In the genomic region with DNA sequence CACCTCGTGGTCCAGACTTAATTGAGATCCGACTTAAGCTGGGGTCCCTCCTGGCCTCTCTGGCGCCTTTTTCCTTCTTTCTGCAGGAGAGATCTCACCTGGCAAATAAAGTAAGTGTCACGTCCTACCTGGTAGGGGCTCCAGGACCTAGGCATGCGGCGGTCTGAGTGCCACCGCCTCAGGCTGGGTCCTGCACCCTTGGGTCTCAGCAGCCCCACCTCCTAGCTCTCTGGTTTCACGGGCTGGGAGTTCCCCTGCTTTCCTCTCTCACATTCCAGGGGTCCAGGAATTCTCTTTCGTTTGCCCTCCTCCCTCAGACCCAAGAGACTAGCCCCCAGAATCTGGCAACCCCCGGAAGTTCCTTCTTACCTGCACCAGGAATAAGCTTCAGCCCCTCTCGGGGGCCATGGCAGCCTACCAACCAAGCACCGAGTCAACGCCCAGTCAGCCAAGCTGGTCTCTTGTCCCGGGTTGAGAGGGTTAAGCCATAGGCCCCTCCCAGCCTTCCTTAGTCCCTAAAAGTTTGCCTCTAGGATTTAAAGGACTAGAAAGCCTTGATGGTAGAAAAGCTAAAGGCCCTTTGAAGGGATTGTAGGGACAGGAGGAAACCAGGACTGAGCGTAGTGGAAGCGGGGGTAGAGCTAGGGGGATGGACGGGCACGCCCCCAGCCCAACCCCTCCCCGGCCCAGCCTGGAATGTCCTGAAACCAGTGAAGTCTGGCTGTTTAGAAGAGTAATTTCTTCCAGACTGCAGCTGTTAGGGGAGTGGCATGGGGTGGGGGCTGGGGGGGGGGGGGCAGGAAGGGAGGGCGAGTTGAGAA, we compare ENCODE assay signal across 8 mouse cellular contexts. TPM values are rescaled to one million over a fixed set of nuclear protein-coding genes. Genes with fewer than 3 reads are reported as not detected.
DNase-seq lines count a peak whose midpoint lies in the region; ATAC-seq lines count a peak whose summit lies in the region.

A gene (minus strand): TSS at position 771 of the 821 bp plus-strand sequence.

- ATAC-seq in kidney, embryonic 14.5 days (ENCODE audit: low FRiP score, low TSS enrichment), result peak; percentile 96

- H3K27me3 ChIP-seq in kidney, embryonic 14.5 days (ENCODE audit: control insufficient read depth, insufficient read depth, low read length), result no peaks in the 10 kb centered on the region

- no peaks in the 10 kb centered on the region for H3K9me3 ChIP-seq in kidney, embryonic 14.5 days (ENCODE audit: control insufficient read depth, low read length)

- H3K9ac ChIP-seq in kidney, embryonic 14.5 days (ENCODE audit: low read depth, low read length), result peak within 1 kb of the TSS; percentile 58

- H3K4me3 ChIP-seq in kidney, embryonic 14.5 days (ENCODE audit: low read length), result peak within 1 kb of the TSS; percentile 53

- H3K36me3 ChIP-seq in kidney, embryonic 14.5 days (ENCODE audit: control insufficient read depth, insufficient read depth, low read length), result no peaks in the 10 kb centered on the region

- WGBS in kidney, embryonic 14.5 days, result 0% methylated on average over 19 of the region's 20 CpGs

- H3K27ac ChIP-seq in kidney, embryonic 14.5 days (ENCODE audit: low read depth, low read length), result peak within 1 kb of the TSS; percentile 68

- peaks cover 3% of the 10 kb centered on the region for H3K4me1 ChIP-seq in kidney, embryonic 14.5 days (ENCODE audit: control insufficient read depth, insufficient read depth, low read length)

- peak; percentile 89 for DNase-seq in R1 (ENCODE audit: low read depth, low spot score)
- DNase-seq in embryo, embryonic 9.5 days (ENCODE audit: extremely low spot score), result peak; percentile 79
- peak; percentile 75 to 84 for DNase-seq in heart, adult 9 months (ENCODE audit: low spot score in 2 of 2)
- peak; percentile 62 for DNase-seq in lung, postnatal 14 days
- no peak for DNase-seq in urinary bladder, adult 2 months (ENCODE audit: low spot score)
- DNase-seq in right cerebral cortex, postnatal 36 days (ENCODE audit: low spot score in 2 of 2), result no peak
- DNase-seq in layer of hippocampus, adult 18-20 months (ENCODE audit: low spot score in 2 of 2), result no peak

- H3K4me2 ChIP-seq in kidney, embryonic 14.5 days (replicated peaks; ENCODE audit: low read depth, low read length), result peak within 1 kb of the TSS; percentile 67

RNA-seq across cellular contexts. Expression of the gene that starts here (rescaled TPM):
- polyA plus RNA-seq in kidney, embryonic 14.5 days (2014; fragmentation: Nextera tagmentation; extraction: Ambion mirVana), result 30.3 and 34.3 TPM in 2 replicates
- polyA plus RNA-seq in urinary bladder, adult 2 months (2012; rRNA removed), result 90.1 and 98.9 TPM in 2 replicates
- 1 to 10 TPM; 1.3 to 1.9 TPM for total RNA-seq in layer of hippocampus, adult 18-20 months (2021)

Comparison
In these comparisons a context has a peak if more than half of its experiments do, and no peak if none do; other contexts are left out.
1. DNase-seq: peak in R1 (single experiment), embryo, embryonic 9.5 days (single experiment), heart, adult 9 months (2 of 2) and lung, postnatal 14 days (single experiment); none in urinary bladder, adult 2 months (single experiment), right cerebral cortex, postnatal 36 days (0 of 2) and layer of hippocampus, adult 18-20 months (0 of 2).